Mouse (Mus musculus): Measurements from ENCODE around the gene Scamp3. TPM values are rescaled to one million over a fixed set of nuclear protein-coding genes. Genes with fewer than 3 reads are reported as not detected.
A peak's percentile ranks its signal among the peaks of the same experiment; 100 is the strongest.

Scamp3 gene
- polyA plus RNA-seq, 1 experiment from 2014 or later: 90.5 TPM

DNA sequence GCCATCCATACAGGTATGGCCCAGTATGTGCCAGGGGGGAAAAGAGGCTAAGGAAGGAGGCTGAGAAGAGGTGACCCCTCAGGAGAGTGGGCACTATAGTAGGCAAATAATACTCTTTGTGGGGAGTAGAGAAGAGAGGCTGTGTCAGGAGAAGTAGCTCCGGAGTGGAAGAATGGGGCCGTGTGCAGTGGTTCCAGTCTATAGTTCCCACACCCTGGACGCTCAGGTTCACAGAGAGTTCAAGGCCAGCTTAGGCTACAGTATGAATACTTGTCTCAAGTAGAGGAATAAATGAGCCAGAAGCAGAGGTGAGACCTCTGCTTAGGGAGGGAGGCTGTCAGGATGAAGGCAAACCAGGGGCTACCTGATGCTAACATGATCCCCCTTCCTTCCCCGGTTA lies 52.0 kb downstream of the Scamp3 start:
- Histone ChIP-seq H3K9me3 (replicated peaks; ENCODE audit: control insufficient read depth, low read length) (no peaks in the 10 kb centered on the region), H3K4me3 (ENCODE audit: low read depth, low read length) (no peak overlapping the region), H3K27me3 (replicated peaks; ENCODE audit: control insufficient read depth, insufficient read depth, low read length) (no peaks in the 10 kb centered on the region), H3K4me2 (ENCODE audit: low read length) (no peak overlapping the region; the same call in 1 of the 2 replicates), H3K9ac (ENCODE audit: low read length) (no peak overlapping the region), H3K4me1 (ENCODE audit: control insufficient read depth, insufficient read depth, low read length) (peaks cover 33% of the 10 kb centered on the region), H3K36me3 (ENCODE audit: control insufficient read depth, insufficient read depth, low read length) (peaks cover 20% of the 10 kb centered on the region), H3K27ac (ENCODE audit: low read depth, low read length) (no peak overlapping the region)
- no peak for DNase-seq (ENCODE audit: low spot score)
- no peak for ATAC-seq
- 54% methylated on average over 4 of the region's 4 CpGs for WGBS

DNA sequence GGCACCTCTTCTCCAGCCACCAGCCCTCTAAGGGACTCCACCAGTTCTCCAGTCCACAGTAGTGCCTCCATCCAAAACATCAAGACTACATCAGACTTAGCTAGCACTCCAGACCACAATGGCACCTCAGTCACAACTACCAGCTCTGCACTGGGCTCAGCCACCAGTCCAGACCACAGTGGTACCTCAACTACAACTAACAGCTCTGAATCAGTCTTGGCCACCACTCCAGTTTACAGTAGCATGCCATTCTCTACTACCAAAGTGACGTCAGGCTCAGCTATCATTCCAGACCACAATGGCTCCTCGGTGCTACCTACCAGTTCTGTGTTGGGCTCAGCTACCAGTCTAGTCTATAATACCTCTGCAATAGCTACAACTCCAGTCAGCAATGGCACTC lies 53.3 kb downstream of the Scamp3 start:
- H3K27me3 ChIP-seq (replicated peaks; ENCODE audit: control insufficient read depth, insufficient read depth, low read length): no peaks in the 10 kb centered on the region
- H3K27ac ChIP-seq (ENCODE audit: low read depth, low read length): no peak overlapping the region
- H3K4me3 ChIP-seq (ENCODE audit: low read depth, low read length): no peak overlapping the region
- H3K36me3 ChIP-seq (ENCODE audit: control insufficient read depth, insufficient read depth, low read length): peaks cover 32% of the 10 kb centered on the region
- H3K4me2 ChIP-seq (ENCODE audit: low read length): no peak overlapping the region
- H3K4me1 ChIP-seq (ENCODE audit: control insufficient read depth, insufficient read depth, low read length): peaks cover 21% of the 10 kb centered on the region
- DNase-seq (ENCODE audit: low spot score) (no peak), ATAC-seq (no peak)
- no peaks in the 10 kb centered on the region for H3K9me3 ChIP-seq (replicated peaks; ENCODE audit: control insufficient read depth, low read length)
- H3K9ac ChIP-seq (ENCODE audit: low read length): no peak overlapping the region
- 88% methylated on average over 2 of the region's 2 CpGs for WGBS

DNA sequence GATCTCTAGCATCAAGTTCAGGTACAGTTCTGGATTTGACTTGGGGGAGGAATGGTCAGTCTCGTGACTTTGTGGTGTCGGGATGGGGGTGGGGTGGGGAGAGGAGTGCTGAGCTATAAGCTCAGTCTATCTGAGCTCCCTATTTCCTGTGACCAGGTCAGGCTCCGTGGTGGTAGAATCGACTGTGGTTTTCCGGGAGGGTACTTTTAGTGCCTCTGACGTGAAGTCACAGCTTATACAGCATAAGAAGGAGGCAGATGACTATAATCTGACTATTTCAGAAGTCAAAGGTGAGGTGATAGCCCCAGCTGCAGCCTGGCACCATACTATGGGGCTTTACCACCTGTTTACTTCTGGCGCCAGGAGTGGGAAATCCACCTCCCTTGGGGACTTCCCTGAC lies 54.1 kb downstream of the Scamp3 start:
- Histone ChIP-seq H3K9me3 (replicated peaks; ENCODE audit: control insufficient read depth, low read length) (no peaks in the 10 kb centered on the region), H3K4me1 (ENCODE audit: control insufficient read depth, insufficient read depth, low read length) (peaks cover 13% of the 10 kb centered on the region), H3K36me3 (ENCODE audit: control insufficient read depth, insufficient read depth, low read length) (peaks cover 40% of the 10 kb centered on the region), H3K27ac (ENCODE audit: low read depth, low read length) (no peak overlapping the region), H3K4me3 (ENCODE audit: low read depth, low read length) (no peak overlapping the region), H3K9ac (ENCODE audit: low read length) (no peak overlapping the region), H3K27me3 (replicated peaks; ENCODE audit: control insufficient read depth, insufficient read depth, low read length) (no peaks in the 10 kb centered on the region), H3K4me2 (ENCODE audit: low read length) (no peak overlapping the region)
- ATAC-seq (no peak), DNase-seq (ENCODE audit: low spot score) (no peak)
- WGBS: 83% methylated on average over 7 of the region's 7 CpGs

DNA sequence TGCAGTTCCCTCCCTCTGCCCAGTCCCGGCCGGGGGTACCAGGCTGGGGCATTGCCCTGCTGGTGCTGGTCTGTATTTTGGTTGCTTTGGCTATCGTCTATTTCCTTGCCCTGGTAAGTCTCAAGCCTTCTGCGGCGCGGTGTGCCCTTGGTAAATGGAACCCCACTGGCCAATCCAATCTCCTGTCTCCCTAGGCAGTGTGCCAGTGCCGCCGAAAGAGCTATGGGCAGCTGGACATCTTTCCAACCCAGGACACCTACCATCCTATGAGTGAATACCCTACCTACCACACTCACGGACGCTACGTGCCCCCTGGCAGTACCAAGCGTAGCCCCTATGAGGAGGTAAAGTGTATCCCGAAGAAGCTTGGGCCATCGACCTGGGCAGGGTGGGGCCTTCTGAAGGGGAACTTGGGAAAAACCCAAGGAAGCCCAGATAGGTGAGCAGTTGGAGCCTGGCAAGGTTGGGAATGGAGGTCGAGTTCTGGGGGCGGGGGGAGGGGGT lies 54.6 kb downstream of the Scamp3 start:
- no peak for ATAC-seq
- Histone ChIP-seq H3K36me3 (ENCODE audit: control insufficient read depth, insufficient read depth, low read length) (peaks cover 42% of the 10 kb centered on the region), H3K27me3 (replicated peaks; ENCODE audit: control insufficient read depth, insufficient read depth, low read length) (no peaks in the 10 kb centered on the region), H3K9me3 (replicated peaks; ENCODE audit: control insufficient read depth, low read length) (no peaks in the 10 kb centered on the region), H3K4me2 (ENCODE audit: low read length) (no peak overlapping the region), H3K4me1 (ENCODE audit: control insufficient read depth, insufficient read depth, low read length) (peaks cover 8% of the 10 kb centered on the region; the same call in 1 of the 2 replicates), H3K4me3 (ENCODE audit: low read depth, low read length) (no peak overlapping the region), H3K9ac (ENCODE audit: low read length) (no peak overlapping the region), H3K27ac (ENCODE audit: low read depth, low read length) (no peak overlapping the region)
- DNase-seq (ENCODE audit: low spot score): no peak
- WGBS: 79% methylated on average over 16 of the region's 16 CpGs

MicroRNAs within 50 kb of the gene (microRNA counts, 519-probe panel; counts per million panel counts)
- microRNA mmu-miR-92b: 4,656 counts per million, percentile 64 among the panel's probes with 10 or more counts

Small RNAs within 50 kb of the gene (microRNA-seq; reads per million reads assigned to microRNA genes)
- 2,931 reads per million, percentile 88 among the genes with 10 or more reads in this experiment for gene Mir92b

Other genes with a start within 250 kb of the Scamp3 start
- gene Ash1l, start 226.9 kb upstream of the Scamp3 start, polyA plus RNA-seq (2014; fragmentation: Nextera tagmentation; extraction: Ambion mirVana): 13.6 and 18.1 TPM in 2 replicates
- 147 and 159 TPM in 2 replicates for gene Dap3, start 226.3 kb upstream of the Scamp3 start, polyA plus RNA-seq (2014; fragmentation: Nextera tagmentation; extraction: Ambion mirVana)
- 49.7 and 65.0 TPM in 2 replicates for gene Rusc1, start 84.2 kb upstream of the Scamp3 start, polyA plus RNA-seq (2014; fragmentation: Nextera tagmentation; extraction: Ambion mirVana)
- not detected in 2 replicates for gene Gm43738, start 76.4 kb upstream of the Scamp3 start, polyA plus RNA-seq (2014; fragmentation: Nextera tagmentation; extraction: Ambion mirVana)
- 337 and 389 TPM in 2 replicates for gene Fdps, start 75.5 kb upstream of the Scamp3 start, polyA plus RNA-seq (2014; fragmentation: Nextera tagmentation; extraction: Ambion mirVana)
- gene Pklr, start 41.3 kb upstream of the Scamp3 start, polyA plus RNA-seq (2014; fragmentation: Nextera tagmentation; extraction: Ambion mirVana): 0.06 TPM in 1 of 2 replicates, not detected in the other
- gene Hcn3, start 17.3 kb upstream of the Scamp3 start, polyA plus RNA-seq (2014; fragmentation: Nextera tagmentation; extraction: Ambion mirVana): 9.4 and 13.0 TPM in 2 replicates
- 17.0 and 17.9 TPM in 2 replicates for gene Clk2, start 12.7 kb upstream of the Scamp3 start, polyA plus RNA-seq (2014; fragmentation: Nextera tagmentation; extraction: Ambion mirVana)
- 14.7 and 21.7 TPM in 2 replicates for gene Fam189b, start 5.7 kb downstream of the Scamp3 start, polyA plus RNA-seq (2014; fragmentation: Nextera tagmentation; extraction: Ambion mirVana)
- gene Gba, start 25.5 kb downstream of the Scamp3 start, polyA plus RNA-seq (2014; fragmentation: Nextera tagmentation; extraction: Ambion mirVana): 45.6 and 47.9 TPM in 2 replicates
- 49.9 and 57.2 TPM in 2 replicates for gene Thbs3, start 37.7 kb downstream of the Scamp3 start, polyA plus RNA-seq (2014; fragmentation: Nextera tagmentation; extraction: Ambion mirVana)
- gene Mtx1, start 49.6 kb downstream of the Scamp3 start, polyA plus RNA-seq (2014; fragmentation: Nextera tagmentation; extraction: Ambion mirVana): 156 and 182 TPM in 2 replicates
- gene Muc1, start 51.6 kb downstream of the Scamp3 start, polyA plus RNA-seq (2014; fragmentation: Nextera tagmentation; extraction: Ambion mirVana): 1.2 and 1.9 TPM in 2 replicates
- 197 and 234 TPM in 2 replicates for gene Krtcap2, start 68.5 kb downstream of the Scamp3 start, polyA plus RNA-seq (2014; fragmentation: Nextera tagmentation; extraction: Ambion mirVana)
- 34.0 and 50.3 TPM in 2 replicates for gene Trim46, start 68.8 kb downstream of the Scamp3 start, polyA plus RNA-seq (2014; fragmentation: Nextera tagmentation; extraction: Ambion mirVana)
- 91.5 and 112 TPM in 2 replicates for gene Dpm3, start 81.9 kb downstream of the Scamp3 start, polyA plus RNA-seq (2014; fragmentation: Nextera tagmentation; extraction: Ambion mirVana)
- 32.4 and 38.4 TPM in 2 replicates for gene Slc50a1, start 93.1 kb downstream of the Scamp3 start, polyA plus RNA-seq (2014; fragmentation: Nextera tagmentation; extraction: Ambion mirVana)
- gene Efna1, start 103.7 kb downstream of the Scamp3 start, polyA plus RNA-seq (2014; fragmentation: Nextera tagmentation; extraction: Ambion mirVana): 10.5 and 11.6 TPM in 2 replicates
- 30.1 and 42.0 TPM in 2 replicates for gene Efna3, start 145.5 kb downstream of the Scamp3 start, polyA plus RNA-seq (2014; fragmentation: Nextera tagmentation; extraction: Ambion mirVana)
- gene Efna4, start 160.6 kb downstream of the Scamp3 start, polyA plus RNA-seq (2014; fragmentation: Nextera tagmentation; extraction: Ambion mirVana): 12.3 and 14.6 TPM in 2 replicates
- 13.4 and 19.3 TPM in 2 replicates for gene Adam15, start 172.5 kb downstream of the Scamp3 start, polyA plus RNA-seq (2014; fragmentation: Nextera tagmentation; extraction: Ambion mirVana)
- 0.08 and 0.15 TPM in 2 replicates for gene Dcst2, start 184.5 kb downstream of the Scamp3 start, polyA plus RNA-seq (2014; fragmentation: Nextera tagmentation; extraction: Ambion mirVana)
- 0.78 and 0.83 TPM in 2 replicates for gene Dcst1, start 187.8 kb downstream of the Scamp3 start, polyA plus RNA-seq (2014; fragmentation: Nextera tagmentation; extraction: Ambion mirVana)
- gene Zbtb7b, start 217.3 kb downstream of the Scamp3 start, polyA plus RNA-seq (2014; fragmentation: Nextera tagmentation; extraction: Ambion mirVana): 0.28 and 0.41 TPM in 2 replicates
- gene Lenep, start 225.3 kb downstream of the Scamp3 start, polyA plus RNA-seq (2014; fragmentation: Nextera tagmentation; extraction: Ambion mirVana): not detected in 2 replicates
- 34.9 and 41.0 TPM in 2 replicates for gene Flad1, start 234.4 kb downstream of the Scamp3 start, polyA plus RNA-seq (2014; fragmentation: Nextera tagmentation; extraction: Ambion mirVana)
- 200 and 269 TPM in 2 replicates for gene Cks1b, start 240.9 kb downstream of the Scamp3 start, polyA plus RNA-seq (2014; fragmentation: Nextera tagmentation; extraction: Ambion mirVana)
- 9.9 and 11.8 TPM in 2 replicates for gene Shc1, start 241.0 kb downstream of the Scamp3 start, polyA plus RNA-seq (2014; fragmentation: Nextera tagmentation; extraction: Ambion mirVana)